Mouse (Mus musculus) right cerebral cortex, adult 2 months (tissue): ENCODE results near the gene Zcchc24.
A peak's percentile ranks its signal among the peaks of the same experiment; 100 is the strongest.

Experiments used
- DNase-seq, 2 experiments: peaks; one replicate each; pipeline ENCODE4 v3.0.0; 2021 to 2022; ENCODE audit warnings: low spot score in 2 of 2

The Zcchc24 gene

GRCm38 (mm10) chr14:25718471-25718870 lies 50.4 kb downstream of the Zcchc24 start:
- DNase-seq: no peak

GRCm38 (mm10) chr14:25717718-25718117 lies 51.1 kb downstream of the Zcchc24 start:
- DNase-seq: no peak

GRCm38 (mm10) chr14:25716528-25716927 lies 52.3 kb downstream of the Zcchc24 start:
- DNase-seq: no peak

GRCm38 (mm10) chr14:25713443-25713842 lies 55.4 kb downstream of the Zcchc24 start:
- DNase-seq: peak; percentile 50 to 54

GRCm38 (mm10) chr14:25711602-25712001 lies 57.2 kb downstream of the Zcchc24 start:
- no peak for DNase-seq

GRCm38 (mm10) chr14:25711177-25711576 lies 57.7 kb downstream of the Zcchc24 start:
- no peak for DNase-seq

- DNase-seq: no peak
Observed at GRCm38 (mm10) chr14:25710681-25711080, 58.2 kb downstream of the Zcchc24 start.

GRCm38 (mm10) chr14:25710073-25710472 lies 58.8 kb downstream of the Zcchc24 start:
- DNase-seq: no peak

GRCm38 (mm10) chr14:25708917-25709316 lies 59.9 kb downstream of the Zcchc24 start:
- DNase-seq: no peak

- DNase-seq: no peak
Observed at GRCm38 (mm10) chr14:25708451-25708850, 60.4 kb downstream of the Zcchc24 start.

- DNase-seq: peak; percentile 71 to 75
Observed at GRCm38 (mm10) chr14:25707691-25708181, 61.1 kb downstream of the Zcchc24 start.

GRCm38 (mm10) chr14:25701986-25702385 lies 66.9 kb downstream of the Zcchc24 start:
- peak in 1 of 2 experiments; percentile 50 for DNase-seq

GRCm38 (mm10) chr14:25696356-25696755 lies 72.5 kb downstream of the Zcchc24 start:
- DNase-seq: no peak

- DNase-seq: no peak
Observed at GRCm38 (mm10) chr14:25695059-25695458, 73.8 kb downstream of the Zcchc24 start.

- no peak for DNase-seq
Observed at GRCm38 (mm10) chr14:25694569-25694897, 74.3 kb downstream of the Zcchc24 start.

- DNase-seq: peak; percentile 97
Observed at GRCm38 (mm10) chr14:25693888-25694568, 74.8 kb downstream of the Zcchc24 start, which contains the start of gene Ppif. Gene Ppif (plus strand): TSS chr14:25694154.

- DNase-seq: no peak
Observed at GRCm38 (mm10) chr14:25693271-25693887, 75.5 kb downstream of the Zcchc24 start.

- no peak for DNase-seq
Observed at GRCm38 (mm10) chr14:25686983-25687901, 81.6 kb downstream of the Zcchc24 start.

GRCm38 (mm10) chr14:25686216-25686945 lies 82.5 kb downstream of the Zcchc24 start:
- DNase-seq: no peak

- DNase-seq: no peak
Observed at GRCm38 (mm10) chr14:25682020-25682419, 86.8 kb downstream of the Zcchc24 start.

GRCm38 (mm10) chr14:25679625-25680024 lies 89.2 kb downstream of the Zcchc24 start:
- DNase-seq: no peak

GRCm38 (mm10) chr14:25667587-25667986 lies 101.3 kb downstream of the Zcchc24 start:
- DNase-seq: no peak
